Mouse (Mus musculus) ES-E14 (cell line): ENCODE measurements at regions not wholly inside any gene's neighbourhood (a gene's known extent, or its start where the extent isn't known, plus 50 kb on each side); places are given as distances from the start of the nearest gene placed in this dataset.

ENCODE experiments used
- DNase-seq: peaks from one replicate; pipeline ENCODE4 v3.0.0-alpha.2; 2013; ENCODE audit warnings: low read depth, low spot score
- H3K27ac ChIP-seq: 2 replicates; pipeline ENCODE4 v1.5.1; 2012; ENCODE audit warnings: low read depth, mild to moderate bottlenecking, low read length, moderate library complexity, mixed read lengths; ENCODE audit not compliant: poor library complexity, insufficient read depth, severe bottlenecking
- H3K36me3 ChIP-seq: 2 replicates; pipeline ENCODE4 v1.6.1; 2012; ENCODE audit warnings: mild to moderate bottlenecking, low read length, moderate library complexity, mixed read lengths; ENCODE audit not compliant: control insufficient read depth, poor library complexity, insufficient read depth, severe bottlenecking
- H3K4me1 ChIP-seq, 2 experiments: fragments of 150-350 bp in 1 of 2; sonication (generic) in 1 of 2; 2 replicates each; pipeline ENCODE4 v1.6.1; 2012; ENCODE audit warnings: low read length in 2 of 2, mild to moderate bottlenecking in 1 of 2, mixed read lengths in 1 of 2; ENCODE audit not compliant: control insufficient read depth in 2 of 2, insufficient read depth in 2 of 2, poor library complexity in 1 of 2
- H3K4me3 ChIP-seq, 2 experiments: fragments of 150-350 bp in 1 of 2; sonication (generic) in 1 of 2; 2 replicates each; pipeline ENCODE4 v1.5.1; 2012; ENCODE audit warnings: low read length in 2 of 2, low read depth in 1 of 2, mild to moderate bottlenecking in 1 of 2, mixed read lengths in 1 of 2; ENCODE audit not compliant: insufficient read depth in 1 of 2, poor library complexity in 1 of 2, severe bottlenecking in 1 of 2
- H3K9ac ChIP-seq: 2 replicates; pipeline ENCODE4 v1.6.1; 2012; ENCODE audit warnings: low read depth, mild to moderate bottlenecking, low read length, mixed read lengths; ENCODE audit not compliant: poor library complexity, insufficient read depth, severe bottlenecking
- H3K9me3 ChIP-seq: fragments of 150-350 bp; sonication (generic); 2 replicates; pipeline ENCODE4 v1.6.1; 2012; ENCODE audit warnings: low read depth, mild to moderate bottlenecking, low read length; ENCODE audit not compliant: control insufficient read depth, insufficient read depth
- CHD2 ChIP-seq: IDR thresholded peaks from 2 replicates; pipeline ENCODE4 v1.6.1; 2014; ENCODE audit warnings: mild to moderate bottlenecking, low read depth, low read length, inconsistent platforms
- HCFC1 ChIP-seq: IDR thresholded peaks from 2 replicates; pipeline ENCODE4 v1.6.1; 2012; ENCODE audit warnings: low read length, inconsistent platforms, borderline replicate concordance; ENCODE audit not compliant: insufficient read depth
- MAFK ChIP-seq: IDR thresholded peaks from 2 replicates; pipeline ENCODE4 v1.6.1; 2014; ENCODE audit warnings: mild to moderate bottlenecking, low read depth, low read length, inconsistent platforms; ENCODE audit not compliant: insufficient read depth
- ZC3H11A ChIP-seq: IDR thresholded peaks from 2 replicates; pipeline ENCODE4 v1.6.1; 2012; ENCODE audit warnings: low read depth, mild to moderate bottlenecking, inconsistent platforms, low read length, borderline replicate concordance
- ZNF384 ChIP-seq: IDR thresholded peaks from 2 replicates; pipeline ENCODE4 v1.6.1; 2012; ENCODE audit warnings: low read depth, low read length, inconsistent platforms
- in situ Hi-C, 2 experiments: fragments of 600-800 bp; cut with MboI; formaldehyde crosslinking; loops; one replicate each; pipeline ENCODE4 v1.15.1; 2025; ENCODE audit warnings: low sequenced_read_pairs in 2 of 2, inconsistent platforms in 1 of 2; ENCODE audit not compliant: unreplicated experiment in 2 of 2

DNA sequence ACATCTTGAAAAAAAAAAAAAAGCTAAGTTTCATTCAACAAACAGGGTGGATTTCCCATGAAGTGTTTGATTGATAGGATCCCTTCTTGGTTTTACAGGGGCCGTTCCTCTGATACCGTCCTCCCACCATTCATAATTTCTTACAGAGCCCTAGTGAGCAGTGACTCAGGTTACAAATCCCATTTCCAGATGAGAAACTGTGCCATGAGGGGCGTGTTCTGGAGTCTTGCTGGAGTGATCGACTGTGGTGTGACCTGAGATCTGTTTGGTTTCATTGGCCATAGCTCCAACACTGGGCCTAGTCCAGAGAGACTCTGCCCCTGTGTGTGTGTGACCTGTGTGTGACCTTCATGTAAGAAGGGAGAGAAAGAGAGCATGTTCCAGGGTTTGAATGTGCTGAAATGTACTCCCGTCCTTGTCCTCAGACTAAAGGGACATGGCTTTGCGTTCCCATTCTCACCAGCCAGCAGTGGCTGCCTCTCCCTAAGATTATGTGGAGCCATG is 181.9 kb downstream of the Glrx3 start:
- DNase-seq = no peak

DNA sequence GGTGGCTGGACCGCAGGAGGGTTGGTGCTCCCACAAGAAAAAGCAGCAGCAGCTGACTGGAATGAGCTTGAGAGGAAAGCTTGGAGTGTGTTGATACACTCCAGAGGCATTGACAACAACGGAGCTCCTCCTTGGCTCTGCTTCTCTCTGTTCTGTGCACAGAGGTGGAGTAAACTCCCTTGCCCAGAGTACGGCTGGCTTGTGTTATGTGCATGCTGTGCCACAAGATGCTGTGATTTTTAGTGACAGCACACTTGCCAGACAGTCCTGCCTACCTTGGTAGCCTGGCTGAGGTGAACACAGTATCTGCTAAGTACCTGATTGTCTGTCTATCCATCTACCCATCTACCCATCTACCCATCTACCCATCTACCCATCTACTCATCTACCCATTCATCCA is 190.9 kb downstream of the Glrx3 start:
- Histone ChIP-seq H3K36me3 (no peaks in the 10 kb centered on the region), H3K4me1 (no peaks in the 10 kb centered on the region), H3K4me3 (no peak overlapping the region), H3K27ac (no peak overlapping the region), H3K9me3 (no peaks in the 10 kb centered on the region), H3K9ac (no peak overlapping the region)
- no peak for DNase-seq
- in situ Hi-C loops = no loop called here
- TF ChIP-seq ZC3H11A = no peak
- no peak for TF ChIP-seq ZNF384
- no peak for TF ChIP-seq HCFC1
- no peak for TF ChIP-seq CHD2
- TF ChIP-seq MAFK = no peak

More for the DNA sequence above, 181.9 kb downstream of the Glrx3 start:
- TF ChIP-seq MAFK (no peak), HCFC1 (no peak), CHD2 (no peak), ZC3H11A (no peak), ZNF384 (no peak)
- H3K36me3 ChIP-seq = no peaks in the 10 kb centered on the region
- no peak overlapping the region for H3K4me3 ChIP-seq
- H3K27ac ChIP-seq = no peak overlapping the region
- in situ Hi-C loops = no loop called here
- H3K9ac ChIP-seq = no peak overlapping the region
- no peaks in the 10 kb centered on the region for H3K9me3 ChIP-seq
- no peaks in the 10 kb centered on the region for H3K4me1 ChIP-seq

DNA sequence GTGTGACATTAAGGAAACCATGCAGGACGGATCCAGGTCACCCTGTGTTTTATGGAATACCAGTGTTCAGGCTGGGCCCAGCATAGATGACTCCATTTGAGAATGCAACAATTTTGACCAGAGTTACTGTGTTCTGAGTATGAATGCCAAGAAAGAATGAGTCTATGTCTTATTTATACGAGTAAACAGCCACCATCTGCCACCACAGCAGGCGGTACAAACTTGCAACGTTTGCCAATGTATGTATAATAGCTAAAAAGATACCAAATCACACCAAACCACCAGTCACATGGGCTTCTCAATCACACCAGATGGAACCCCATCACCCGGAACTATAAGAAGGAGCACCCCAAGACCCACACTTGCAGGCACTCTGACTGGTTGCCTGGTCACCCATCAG is 192.1 kb downstream of the Glrx3 start:
- H3K9ac ChIP-seq = no peak overlapping the region

DNA sequence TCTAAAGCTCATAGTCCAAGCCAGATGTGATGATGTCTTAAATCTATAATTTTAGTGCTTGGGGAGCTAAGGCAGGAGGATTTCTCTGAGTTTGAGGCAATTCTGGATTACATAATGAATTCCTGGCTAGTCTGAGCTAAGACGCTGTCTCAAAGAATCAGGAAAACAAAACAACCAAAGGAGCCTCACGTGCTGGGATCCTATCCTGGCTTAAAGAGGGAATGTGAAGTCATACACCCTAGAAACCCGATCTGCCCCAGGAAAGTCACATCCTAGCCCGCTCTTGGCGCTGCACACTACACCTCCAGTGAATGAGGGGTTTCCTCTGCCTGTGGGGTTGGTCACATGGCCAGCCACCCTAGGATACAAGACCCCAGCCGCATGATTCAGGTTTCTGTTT is 211.2 kb downstream of the Glrx3 start:
- TF ChIP-seq ZC3H11A (no peak), MAFK (no peak), ZNF384 (no peak), HCFC1 (no peak), CHD2 (no peak)
- no peak for DNase-seq
- no peak overlapping the region for H3K4me3 ChIP-seq
- no peaks in the 10 kb centered on the region for H3K4me1 ChIP-seq
- in situ Hi-C loops = no loop called here
- no peak overlapping the region for H3K9ac ChIP-seq
- no peak overlapping the region for H3K27ac ChIP-seq
- H3K9me3 ChIP-seq = peaks cover 2% of the 10 kb centered on the region; the same call in 1 of the 2 replicates
- no peaks in the 10 kb centered on the region for H3K36me3 ChIP-seq

More for the DNA sequence above, 192.1 kb downstream of the Glrx3 start:
- in situ Hi-C loops = no loop called here
- Histone ChIP-seq H3K4me1 (no peaks in the 10 kb centered on the region), H3K27ac (no peak overlapping the region), H3K4me3 (no peak overlapping the region), H3K9me3 (no peaks in the 10 kb centered on the region), H3K36me3 (no peaks in the 10 kb centered on the region)
- TF ChIP-seq MAFK = no peak
- no peak for TF ChIP-seq HCFC1
- TF ChIP-seq ZC3H11A = no peak
- no peak for TF ChIP-seq CHD2
- TF ChIP-seq ZNF384 = no peak
- no peak for DNase-seq

DNA sequence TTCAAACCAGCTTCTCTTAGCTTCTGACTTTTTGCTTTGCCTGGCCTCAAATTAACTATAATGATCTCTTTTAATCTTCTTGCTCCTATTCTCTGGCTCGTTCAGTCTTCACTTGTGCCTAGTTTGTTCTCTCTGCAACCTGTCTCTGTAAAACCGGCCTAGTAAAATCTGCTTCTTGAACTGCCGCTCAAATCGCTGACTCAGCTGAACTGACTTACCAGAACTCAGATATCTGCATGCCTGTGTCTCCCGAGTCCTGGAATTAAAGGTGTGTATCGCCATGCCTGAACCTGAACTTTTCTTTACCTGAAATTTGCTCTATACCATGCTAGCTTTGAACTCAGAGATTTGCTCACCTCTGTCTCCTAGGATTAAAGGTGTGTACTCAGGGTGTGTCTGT is 212.2 kb downstream of the Glrx3 start:
- Histone ChIP-seq H3K36me3 (no peaks in the 10 kb centered on the region), H3K4me1 (no peaks in the 10 kb centered on the region), H3K9ac (no peak overlapping the region), H3K4me3 (no peak overlapping the region), H3K27ac (no peak overlapping the region), H3K9me3 (peaks cover 2% of the 10 kb centered on the region; the same call in 1 of the 2 replicates)
- no peak for DNase-seq
- TF ChIP-seq ZNF384 (no peak), MAFK (peak; percentile 95)
- in situ Hi-C loops = no loop called here
